Mouse (Mus musculus) intestine, postnatal 0 days (tissue): ENCODE data around the gene Schip1. TPM values are rescaled to one million over a fixed set of nuclear protein-coding genes. Genes with fewer than 3 reads are reported as not detected.

Source experiments
- ATAC-seq: fragments of 200-750 bp; cut with Nextera tagmentation; 2 replicates; pipeline ENCODE4 v1.8.0; 2017; ENCODE audit warnings: mild to moderate bottlenecking, moderate TSS enrichment, moderate library complexity
- H3K27ac ChIP-seq: fragments of 300-500 bp; sonication (generic); 2 replicates; pipeline ENCODE4 v1.5.1; 2014; ENCODE audit warnings: mild to moderate bottlenecking, low read depth, low read length, moderate library complexity
- H3K27me3 ChIP-seq: fragments of 300-500 bp; sonication (generic); replicated peaks from 2 replicates; pipeline ENCODE4 v1.6.1; 2014; ENCODE audit warnings: low read length, mixed read lengths; ENCODE audit not compliant: control insufficient read depth, insufficient read depth
- H3K36me3 ChIP-seq: fragments of 300-500 bp; sonication (generic); 2 replicates; pipeline ENCODE4 v1.6.1; 2014; ENCODE audit warnings: mild to moderate bottlenecking, moderate library complexity; ENCODE audit not compliant: control insufficient read depth, insufficient read depth
- H3K4me1 ChIP-seq: fragments of 300-500 bp; sonication (generic); replicated peaks from 2 replicates; pipeline ENCODE4 v1.6.1; 2014; ENCODE audit warnings: antibody characterized with exemption, low read length, mixed read lengths; ENCODE audit not compliant: control insufficient read depth, insufficient read depth
- H3K4me2 ChIP-seq: fragments of 300-500 bp; sonication (generic); replicated peaks from 2 replicates; pipeline ENCODE4 v1.6.1; 2014; ENCODE audit warnings: low read depth, mild to moderate bottlenecking, moderate library complexity
- H3K4me3 ChIP-seq: fragments of 300-500 bp; sonication (generic); 2 replicates; pipeline ENCODE4 v1.5.1; 2014; ENCODE audit warnings: low read depth, low read length
- H3K9ac ChIP-seq: fragments of 300-500 bp; sonication (generic); 2 replicates; pipeline ENCODE4 v1.6.1; 2014; ENCODE audit warnings: mild to moderate bottlenecking, low read depth, low read length
- H3K9me3 ChIP-seq: fragments of 300-500 bp; sonication (generic); 2 replicates; pipeline ENCODE4 v1.6.1; 2016; ENCODE audit warnings: mixed run types; ENCODE audit not compliant: control insufficient read depth
- CTCF ChIP-seq: sonication (generic); IDR thresholded peaks from 2 replicates; pipeline ENCODE4 v1.5.1; 2016; ENCODE audit warnings: low read depth, mild to moderate bottlenecking, control low read depth, antibody characterized with exemption, moderate library complexity
- WGBS: fragments of 180-500 bp; shearing (Covaris S2); extraction: QIAGEN DNeasy Blood & Tissue Kit; methylation state at CpG from one replicate; pipeline ENCODE4 v1.1.7; 2014; 5-methylcytosine and 5-hydroxymethylcytosine counted together
- polyA plus RNA-seq: library from polyadenylated mRNA; unstranded; fragments of >200 nt; fragmentation: Nextera tagmentation; extraction: Ambion mirVana; gene quantifications from 2 replicates; pipeline ENCODE4 v1.2.1, GENCODE M21; 2015

Gene Schip1
- polyA plus RNA-seq, 1 experiment from 2014 or later, result 24.2 TPM

- H3K9ac ChIP-seq, result no peak overlapping the region
- H3K4me1 ChIP-seq, result no peaks in the 10 kb centered on the region
- no peaks in the 10 kb centered on the region for H3K36me3 ChIP-seq
- 40% methylated on average over 7 of the region's 7 CpGs for WGBS
- no peak overlapping the region for H3K4me3 ChIP-seq
- H3K27me3 ChIP-seq, result no peaks in the 10 kb centered on the region
- H3K9me3 ChIP-seq, result no peaks in the 10 kb centered on the region
- H3K4me2 ChIP-seq, result no peak overlapping the region; the same call in 1 of the 2 replicates
- no peak overlapping the region for H3K27ac ChIP-seq
- TF ChIP-seq CTCF, result no peak
- ATAC-seq, result no peak
These were observed 511.8 kb downstream of the Schip1 start for GRCm38 (mm10) chr3:68576431-68576830.

GRCm38 (mm10) chr3:68576948-68577347 lies 512.3 kb downstream of the Schip1 start:
- TF ChIP-seq CTCF, result no peak
- H3K4me3 ChIP-seq, result no peak overlapping the region
- H3K36me3 ChIP-seq, result no peaks in the 10 kb centered on the region
- H3K4me1 ChIP-seq, result no peaks in the 10 kb centered on the region
- H3K27ac ChIP-seq, result no peak overlapping the region
- H3K9me3 ChIP-seq, result no peaks in the 10 kb centered on the region
- no peak overlapping the region for H3K4me2 ChIP-seq
- no peak overlapping the region for H3K9ac ChIP-seq
- 69% methylated on average over 5 of the region's 5 CpGs for WGBS
- no peaks in the 10 kb centered on the region for H3K27me3 ChIP-seq
- ATAC-seq, result no peak

GRCm38 (mm10) chr3:68581591-68581990 lies 517.0 kb downstream of the Schip1 start:
- Histone ChIP-seq H3K4me3 (no peak overlapping the region), H3K9ac (no peak overlapping the region), H3K9me3 (no peaks in the 10 kb centered on the region), H3K36me3 (no peaks in the 10 kb centered on the region), H3K4me1 (0 out of 2 replicates have a peak, but pooled peaks cover 2% of the 10 kb centered on the region), H3K27me3 (no peaks in the 10 kb centered on the region), H3K4me2 (no peak overlapping the region), H3K27ac (no peak overlapping the region)
- 69% methylated on average over 13 of the region's 13 CpGs for WGBS
- TF ChIP-seq CTCF, result no peak
- no peak for ATAC-seq

- no peaks in the 10 kb centered on the region for H3K27me3 ChIP-seq
- H3K4me2 ChIP-seq, result no peak overlapping the region
- no peak for ATAC-seq
- no peak overlapping the region for H3K4me3 ChIP-seq
- no peak overlapping the region for H3K9ac ChIP-seq
- H3K27ac ChIP-seq, result no peak overlapping the region
- H3K36me3 ChIP-seq, result no peaks in the 10 kb centered on the region
- TF ChIP-seq CTCF, result peak; percentile 61
- 76% methylated on average over 12 of the region's 12 CpGs for WGBS
- no peaks in the 10 kb centered on the region for H3K9me3 ChIP-seq
- 0 out of 2 replicates have a peak, but pooled peaks cover 2% of the 10 kb centered on the region for H3K4me1 ChIP-seq
These were observed 517.6 kb downstream of the Schip1 start for GRCm38 (mm10) chr3:68582103-68582740.

- no peaks in the 10 kb centered on the region for H3K36me3 ChIP-seq
- H3K27me3 ChIP-seq, result no peaks in the 10 kb centered on the region
- 0 out of 2 replicates have a peak, but pooled peaks cover 2% of the 10 kb centered on the region for H3K4me1 ChIP-seq
- peak overlapping the region; percentile 35; the same call in 1 of the 2 replicates for H3K4me2 ChIP-seq
- WGBS, result 42% methylated on average over 14 of the region's 14 CpGs
- ATAC-seq, result no peak
- no peak overlapping the region for H3K9ac ChIP-seq
- no peak overlapping the region for H3K4me3 ChIP-seq
- H3K9me3 ChIP-seq, result no peaks in the 10 kb centered on the region
- no peak for TF ChIP-seq CTCF
- peak overlapping the region; percentile 46; the same call in 1 of the 2 replicates for H3K27ac ChIP-seq
These were observed 518.6 kb downstream of the Schip1 start for GRCm38 (mm10) chr3:68583031-68583693.

GRCm38 (mm10) chr3:68583771-68584511 lies 519.3 kb downstream of the Schip1 start:
- TF ChIP-seq CTCF, result no peak
- Histone ChIP-seq H3K4me1 (0 out of 2 replicates have a peak, but pooled peaks cover 2% of the 10 kb centered on the region), H3K4me3 (no peak overlapping the region), H3K36me3 (no peaks in the 10 kb centered on the region), H3K4me2 (peak overlapping the region; percentile 35; the same call in 1 of the 2 replicates), H3K9ac (no peak overlapping the region), H3K27me3 (no peaks in the 10 kb centered on the region), H3K27ac (peak overlapping the region; percentile 46; the same call in 1 of the 2 replicates), H3K9me3 (no peaks in the 10 kb centered on the region)
- ATAC-seq, result no peak
- 59% methylated on average over 14 of the region's 14 CpGs for WGBS
